Mouse (Mus musculus): Measurements from ENCODE around the gene Slc22a1.

DNA sequence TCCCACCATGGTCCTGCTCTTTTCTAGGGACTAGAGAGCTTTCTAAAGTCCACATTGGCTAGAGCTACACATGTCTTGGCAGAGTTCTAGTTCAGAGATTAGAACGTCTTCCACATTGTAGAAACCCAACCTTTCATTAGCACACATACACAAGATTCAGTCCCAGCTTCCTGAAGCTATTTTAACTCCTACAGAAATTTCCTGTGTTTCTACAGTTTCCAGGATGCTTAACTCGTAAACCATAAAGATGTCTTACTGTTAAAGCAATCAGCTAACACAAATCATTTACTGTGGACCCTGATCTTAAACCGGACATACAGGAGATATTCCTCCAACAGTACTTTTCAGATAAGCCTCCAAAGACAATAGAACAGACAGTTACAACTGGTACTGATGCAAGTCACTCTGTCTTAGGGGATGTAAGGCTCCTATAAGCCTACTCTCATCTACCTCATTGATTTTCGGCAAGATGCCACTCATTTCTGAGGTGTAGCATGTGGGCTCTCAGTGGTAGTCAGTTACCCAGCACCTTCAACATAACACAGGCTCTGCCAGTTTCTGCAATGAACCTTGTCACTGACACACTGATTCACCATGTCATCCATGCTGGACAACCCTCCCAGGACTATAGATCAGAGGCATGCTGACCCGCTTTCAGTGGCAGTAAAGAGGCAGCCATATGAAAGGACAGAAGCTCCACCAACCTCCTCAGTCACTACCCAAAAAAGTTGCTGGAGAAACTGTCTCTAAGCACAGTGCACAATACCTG is 45.7 kb upstream of the Slc22a1 start:
- no peak for TF ChIP-seq MAZ (IDR thresholded peaks at IDR 0.05; ENCODE audit: low read depth, low read length)
- TF ChIP-seq MAX (IDR thresholded peaks at IDR 0.05; ENCODE audit: low read length): no peak
- TF ChIP-seq NRF1 (IDR thresholded peaks at IDR 0.05; ENCODE audit: low read depth, low read length): no peak
- no peak for TF ChIP-seq EP300 (IDR thresholded peaks at IDR 0.05; ENCODE audit: low read length)
- no peak for TF ChIP-seq POLR2A (IDR thresholded peaks at IDR 0.05; ENCODE audit: low read depth, low read length)
- no peak for TF ChIP-seq ZMIZ1 (IDR thresholded peaks at IDR 0.05; ENCODE audit: low read depth, low read length)
- TF ChIP-seq CHD1 (IDR thresholded peaks at IDR 0.05; ENCODE audit: low read depth, low read length): no peak
- TF ChIP-seq ZC3H11A (IDR thresholded peaks at IDR 0.05; ENCODE audit: low read depth, low read length): no peak
- no peak for TF ChIP-seq SMC3 (IDR thresholded peaks at IDR 0.05; ENCODE audit: low read depth, low read length)
- no peak for TF ChIP-seq JUND (conservative IDR thresholded peaks at IDR 0.05; ENCODE audit: low read depth, low read length)
- TF ChIP-seq ZNF384 (IDR thresholded peaks at IDR 0.05; ENCODE audit: low read depth, low read length): no peak
- no peak for TF ChIP-seq ELF1 (IDR thresholded peaks at IDR 0.05; ENCODE audit: low read depth, low read length)
- TF ChIP-seq GABPA (IDR thresholded peaks at IDR 0.05; ENCODE audit: insufficient replicate concordance, low read depth, low read length): no peak
- TF ChIP-seq ZKSCAN1 (IDR thresholded peaks at IDR 0.05; ENCODE audit: borderline replicate concordance, low read depth, low read length): no peak

Measured in CH12.LX (cell line).